Mouse (Mus musculus): ENCODE measurements around the gene Nup107. TPM values are rescaled to one million over a fixed set of nuclear protein-coding genes. Genes with fewer than 3 reads are reported as not detected.
"Not testable (repeated sequence)": the region's sequence is repeated elsewhere in the genome, so short reads cannot be mapped to it uniquely, and the experiment has no call there.

The Nup107 gene
- polyA plus RNA-seq, 1 experiment from 2014 or later = 55.1 TPM

DNA sequence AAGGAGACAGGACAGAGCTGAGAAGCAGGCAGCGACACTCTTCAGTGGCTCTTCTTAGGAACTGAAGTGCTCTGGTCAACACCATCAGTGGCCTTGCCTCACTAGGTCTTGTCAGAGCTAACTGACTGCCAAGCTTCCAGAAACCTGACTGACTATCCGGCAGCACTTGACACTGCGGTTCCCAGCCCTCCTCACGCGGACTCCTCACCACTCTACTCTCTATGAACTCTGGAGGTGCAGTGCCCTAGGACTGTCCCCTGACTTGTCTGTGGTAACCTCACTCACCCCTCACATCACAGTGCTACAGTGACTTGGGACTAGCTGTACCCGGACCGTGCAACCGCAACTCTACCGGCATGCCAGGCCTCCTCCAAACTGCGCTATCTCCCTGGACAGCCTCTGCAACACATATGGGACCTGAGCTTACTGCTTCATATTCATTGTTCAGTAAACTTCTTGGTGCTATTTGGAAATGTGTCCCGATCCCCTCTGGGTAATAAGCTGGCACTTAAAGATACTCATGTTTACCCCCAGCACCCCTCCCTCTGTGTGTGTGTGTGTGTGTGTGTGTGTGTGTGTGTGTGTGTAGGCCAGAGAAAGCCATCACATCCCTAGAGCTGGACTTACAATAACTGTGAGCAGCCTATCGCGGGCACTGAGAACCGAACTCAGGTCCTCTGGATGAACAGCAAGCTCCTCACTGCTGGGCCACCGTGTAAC is 53.4 kb downstream of the Nup107 start:
- no peaks in the 10 kb centered on the region for H3K4me1 ChIP-seq (ENCODE audit: control insufficient read depth, insufficient read depth, low read length)
- H3K27ac ChIP-seq (ENCODE audit: low read length) = no peak overlapping the region
- H3K4me2 ChIP-seq (ENCODE audit: low read depth, low read length) = no peak overlapping the region
- ATAC-seq (replicated peaks; ENCODE audit: extremely low read depth, insufficient read depth, low FRiP score) = no peak
- 90% methylated on average over 15 of the region's 15 CpGs for WGBS
- no peaks in the 10 kb centered on the region for H3K9me3 ChIP-seq (replicated peaks; ENCODE audit: control insufficient read depth, low read length)
- peaks cover 12% of the 10 kb centered on the region for H3K36me3 ChIP-seq (ENCODE audit: control insufficient read depth, insufficient read depth)
- H3K9ac ChIP-seq (ENCODE audit: low read length) = no peak overlapping the region
- no peaks in the 10 kb centered on the region for H3K27me3 ChIP-seq (ENCODE audit: control insufficient read depth, insufficient read depth, low read length)
- no peak overlapping the region for H3K4me3 ChIP-seq (ENCODE audit: low read length)

GRCm38 (mm10) chr10:117738140-117738921 is 54.2 kb downstream of the Nup107 start:
- no peak for ATAC-seq (replicated peaks; ENCODE audit: extremely low read depth, insufficient read depth, low FRiP score)
- no peak overlapping the region for H3K27ac ChIP-seq (ENCODE audit: low read length)
- H3K9ac ChIP-seq (ENCODE audit: low read length) = no peak overlapping the region
- H3K4me3 ChIP-seq (ENCODE audit: low read length) = no peak overlapping the region
- H3K27me3 ChIP-seq (ENCODE audit: control insufficient read depth, insufficient read depth, low read length) = no peaks in the 10 kb centered on the region
- H3K9me3 ChIP-seq (replicated peaks; ENCODE audit: control insufficient read depth, low read length) = no peaks in the 10 kb centered on the region
- no peaks in the 10 kb centered on the region; the same call in 1 of the 2 replicates for H3K4me1 ChIP-seq (ENCODE audit: control insufficient read depth, insufficient read depth, low read length)
- 82% methylated on average over 13 of the region's 13 CpGs for WGBS
- no peak overlapping the region for H3K4me2 ChIP-seq (ENCODE audit: low read depth, low read length)
- peaks cover 12% of the 10 kb centered on the region for H3K36me3 ChIP-seq (ENCODE audit: control insufficient read depth, insufficient read depth)

- WGBS = 89% methylated on average over 8 of the region's 8 CpGs
- not testable (repeated sequence) for H3K9me3 ChIP-seq (replicated peaks; ENCODE audit: control insufficient read depth, low read length); H3K27me3 ChIP-seq (ENCODE audit: control insufficient read depth, insufficient read depth, low read length); H3K4me2 ChIP-seq (ENCODE audit: low read depth, low read length); ATAC-seq (replicated peaks; ENCODE audit: extremely low read depth, insufficient read depth, low FRiP score); H3K4me1 ChIP-seq (ENCODE audit: control insufficient read depth, insufficient read depth, low read length); H3K27ac ChIP-seq (ENCODE audit: low read length); H3K4me3 ChIP-seq (ENCODE audit: low read length); H3K9ac ChIP-seq (ENCODE audit: low read length)
- peaks cover 12% of the 10 kb centered on the region for H3K36me3 ChIP-seq (ENCODE audit: control insufficient read depth, insufficient read depth)
Observed at GRCm38 (mm10) chr10:117737498-117737897, 55.0 kb downstream of the Nup107 start.

DNA sequence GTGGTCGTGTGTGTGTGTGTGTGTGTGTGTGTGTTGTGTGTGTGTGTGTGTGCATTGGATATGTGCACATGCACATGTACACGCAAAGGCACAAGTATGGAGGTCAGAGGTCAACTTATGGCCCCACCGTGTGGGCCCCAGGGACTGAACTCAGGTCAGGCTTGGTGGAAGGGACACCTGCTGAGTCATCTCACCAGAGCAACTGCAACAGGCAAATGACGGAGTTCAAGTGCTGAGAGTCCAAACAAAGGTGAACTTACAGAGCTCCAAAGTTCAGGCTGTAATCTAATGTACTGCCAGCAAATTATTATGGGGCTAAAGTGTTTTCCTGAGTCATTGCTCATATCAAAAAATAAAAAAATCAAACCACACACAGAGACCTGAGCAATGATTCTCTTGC is 55.4 kb downstream of the Nup107 start:
- H3K9me3 ChIP-seq (replicated peaks; ENCODE audit: control insufficient read depth, low read length) = no peaks in the 10 kb centered on the region
- no peaks in the 10 kb centered on the region for H3K27me3 ChIP-seq (ENCODE audit: control insufficient read depth, insufficient read depth, low read length)
- no peak overlapping the region for H3K4me2 ChIP-seq (ENCODE audit: low read depth, low read length)
- WGBS = 81% methylated on average over 4 of the region's 4 CpGs
- H3K4me1 ChIP-seq (ENCODE audit: control insufficient read depth, insufficient read depth, low read length) = peaks cover 3% of the 10 kb centered on the region; the same call in 1 of the 2 replicates
- no peak overlapping the region for H3K27ac ChIP-seq (ENCODE audit: low read length)
- H3K4me3 ChIP-seq (ENCODE audit: low read length) = no peak overlapping the region
- no peak overlapping the region for H3K9ac ChIP-seq (ENCODE audit: low read length)
- no peak for ATAC-seq (replicated peaks; ENCODE audit: extremely low read depth, insufficient read depth, low FRiP score)
- peaks cover 12% of the 10 kb centered on the region for H3K36me3 ChIP-seq (ENCODE audit: control insufficient read depth, insufficient read depth)

DNA sequence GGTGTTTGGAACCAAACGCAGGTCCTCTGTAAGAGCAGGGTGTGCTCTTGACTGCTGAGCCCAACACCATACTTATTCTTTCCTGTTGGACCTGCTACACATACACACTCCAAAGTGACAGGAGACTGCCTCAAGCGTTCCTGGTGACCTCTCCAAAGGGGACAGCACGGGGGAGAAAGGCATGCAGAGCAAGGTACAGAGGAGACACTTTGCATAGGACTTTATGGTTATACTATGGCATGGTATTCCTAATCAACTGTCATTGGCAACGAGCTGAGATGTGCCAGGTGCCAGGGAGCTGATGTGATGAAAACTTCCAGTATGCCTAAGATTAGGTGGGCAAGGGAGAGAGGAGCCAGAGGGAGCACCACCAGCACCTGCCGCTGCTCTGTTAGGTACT is 55.9 kb downstream of the Nup107 start:
- no peak overlapping the region for H3K27ac ChIP-seq (ENCODE audit: low read length)
- no peak for ATAC-seq (replicated peaks; ENCODE audit: extremely low read depth, insufficient read depth, low FRiP score)
- H3K4me1 ChIP-seq (ENCODE audit: control insufficient read depth, insufficient read depth, low read length) = peaks cover 3% of the 10 kb centered on the region; the same call in 1 of the 2 replicates
- H3K9ac ChIP-seq (ENCODE audit: low read length) = no peak overlapping the region
- H3K36me3 ChIP-seq (ENCODE audit: control insufficient read depth, insufficient read depth) = peaks cover 12% of the 10 kb centered on the region
- no peaks in the 10 kb centered on the region for H3K9me3 ChIP-seq (replicated peaks; ENCODE audit: control insufficient read depth, low read length)
- no peak overlapping the region for H3K4me2 ChIP-seq (ENCODE audit: low read depth, low read length)
- no peaks in the 10 kb centered on the region for H3K27me3 ChIP-seq (ENCODE audit: control insufficient read depth, insufficient read depth, low read length)
- WGBS = 85% methylated on average over 5 of the region's 5 CpGs
- no peak overlapping the region for H3K4me3 ChIP-seq (ENCODE audit: low read length)

GRCm38 (mm10) chr10:117735396-117735795 is 57.1 kb downstream of the Nup107 start:
- H3K27me3 ChIP-seq (ENCODE audit: control insufficient read depth, insufficient read depth, low read length); H3K4me1 ChIP-seq (ENCODE audit: control insufficient read depth, insufficient read depth, low read length); H3K9ac ChIP-seq (ENCODE audit: low read length); H3K27ac ChIP-seq (ENCODE audit: low read length); H3K4me2 ChIP-seq (ENCODE audit: low read depth, low read length); ATAC-seq (replicated peaks; ENCODE audit: extremely low read depth, insufficient read depth, low FRiP score); H3K4me3 ChIP-seq (ENCODE audit: low read length); H3K9me3 ChIP-seq (replicated peaks; ENCODE audit: control insufficient read depth, low read length): not testable (repeated sequence)
- H3K36me3 ChIP-seq (ENCODE audit: control insufficient read depth, insufficient read depth) = peaks cover 12% of the 10 kb centered on the region
- 79% methylated on average over 11 of the region's 12 CpGs for WGBS

- H3K4me3 ChIP-seq (ENCODE audit: low read length); H3K9ac ChIP-seq (ENCODE audit: low read length): not testable (repeated sequence)
- 58% methylated on average over 9 of the region's 10 CpGs for WGBS
Observed at GRCm38 (mm10) chr10:117734104-117734852, 58.2 kb downstream of the Nup107 start.

DNA sequence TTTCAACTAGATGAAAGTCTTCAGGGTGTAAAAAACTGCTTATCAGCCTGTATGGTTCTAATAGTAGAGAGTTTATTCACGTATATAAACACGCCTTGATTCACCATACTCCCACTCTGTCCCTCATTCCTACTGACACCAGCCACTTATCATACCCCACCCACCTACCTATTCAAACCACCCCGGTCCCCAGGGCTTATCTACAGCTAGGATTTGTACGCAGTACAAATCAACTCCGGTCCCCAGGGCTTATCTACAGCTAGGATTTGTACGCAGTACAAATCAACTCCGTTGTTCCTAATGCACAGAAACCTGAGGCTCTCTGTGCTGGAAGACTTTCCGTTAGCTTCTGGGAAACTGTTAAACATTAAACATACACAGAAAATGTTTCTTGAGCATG is 58.9 kb downstream of the Nup107 start:
- H3K9me3 ChIP-seq (replicated peaks; ENCODE audit: control insufficient read depth, low read length); H3K27me3 ChIP-seq (ENCODE audit: control insufficient read depth, insufficient read depth, low read length); H3K4me2 ChIP-seq (ENCODE audit: low read depth, low read length); H3K27ac ChIP-seq (ENCODE audit: low read length); H3K4me3 ChIP-seq (ENCODE audit: low read length); ATAC-seq (replicated peaks; ENCODE audit: extremely low read depth, insufficient read depth, low FRiP score); H3K4me1 ChIP-seq (ENCODE audit: control insufficient read depth, insufficient read depth, low read length); H3K36me3 ChIP-seq (ENCODE audit: control insufficient read depth, insufficient read depth); H3K9ac ChIP-seq (ENCODE audit: low read length): not testable (repeated sequence)
- WGBS = 25% methylated on average over 7 of the region's 8 CpGs

More at GRCm38 (mm10) chr10:117734104-117734852, 58.2 kb downstream of the Nup107 start:
- H3K27me3 ChIP-seq (ENCODE audit: control insufficient read depth, insufficient read depth, low read length); H3K4me2 ChIP-seq (ENCODE audit: low read depth, low read length); ATAC-seq (replicated peaks; ENCODE audit: extremely low read depth, insufficient read depth, low FRiP score); H3K27ac ChIP-seq (ENCODE audit: low read length); H3K9me3 ChIP-seq (replicated peaks; ENCODE audit: control insufficient read depth, low read length); H3K36me3 ChIP-seq (ENCODE audit: control insufficient read depth, insufficient read depth); H3K4me1 ChIP-seq (ENCODE audit: control insufficient read depth, insufficient read depth, low read length): not testable (repeated sequence)

Data from heart, embryonic 16.5 days (tissue).